Mouse (Mus musculus): Measurements from ENCODE around the gene Gm17190. TPM values are rescaled to one million over a fixed set of nuclear protein-coding genes. Genes with fewer than 3 reads are reported as not detected.

Gene Gm17190
- polyA plus RNA-seq (2012; ENCODE audit: low replicate concordance): not detected in 2 replicates

DNA sequence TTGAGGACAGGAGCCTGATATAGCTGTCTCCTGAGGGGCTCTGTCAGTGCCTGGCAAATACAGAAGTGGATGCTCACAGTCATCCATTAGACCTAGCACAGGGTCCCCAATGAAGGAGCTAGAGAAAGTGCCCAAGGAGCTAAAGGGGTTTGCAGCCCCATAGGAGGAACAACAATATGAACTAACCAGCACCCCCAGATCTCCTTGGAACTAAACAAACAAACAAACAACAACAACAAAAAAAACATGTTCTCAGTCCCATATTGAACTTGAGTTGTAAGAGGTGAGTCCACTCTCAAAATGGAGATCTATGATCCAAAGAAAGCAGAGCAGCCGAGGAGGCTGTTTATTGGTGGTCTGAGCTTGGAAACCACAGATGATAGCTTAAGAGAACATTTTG lies at the start of gene Gm17190:
TSS of gene Gm17190 (plus strand) at position 301 of the 400 bp plus-strand sequence.

DNA sequence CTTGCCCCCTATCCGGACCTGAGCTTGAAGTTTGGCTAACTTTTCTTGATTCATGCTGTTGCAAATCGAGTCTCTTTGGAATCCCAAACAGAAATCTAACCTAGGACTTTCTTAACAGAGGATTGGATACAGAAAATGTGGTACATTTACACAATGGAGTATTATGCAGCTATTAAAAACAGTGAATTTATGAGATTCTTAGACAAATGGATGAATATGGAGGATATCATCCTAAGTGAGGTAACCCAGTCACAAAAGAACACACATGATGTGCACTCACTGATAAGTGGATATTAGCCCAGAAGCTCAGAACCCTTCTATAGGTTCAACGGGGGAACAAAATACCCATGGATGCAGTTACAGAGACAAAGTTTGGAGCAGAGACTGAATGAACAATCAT lies 578 bp upstream of the Gm17190 start, which contains the start of gene Gm20075:
TSS of gene Gm20075 (minus strand) at position 101 of the 400 bp plus-strand sequence.

DNA sequence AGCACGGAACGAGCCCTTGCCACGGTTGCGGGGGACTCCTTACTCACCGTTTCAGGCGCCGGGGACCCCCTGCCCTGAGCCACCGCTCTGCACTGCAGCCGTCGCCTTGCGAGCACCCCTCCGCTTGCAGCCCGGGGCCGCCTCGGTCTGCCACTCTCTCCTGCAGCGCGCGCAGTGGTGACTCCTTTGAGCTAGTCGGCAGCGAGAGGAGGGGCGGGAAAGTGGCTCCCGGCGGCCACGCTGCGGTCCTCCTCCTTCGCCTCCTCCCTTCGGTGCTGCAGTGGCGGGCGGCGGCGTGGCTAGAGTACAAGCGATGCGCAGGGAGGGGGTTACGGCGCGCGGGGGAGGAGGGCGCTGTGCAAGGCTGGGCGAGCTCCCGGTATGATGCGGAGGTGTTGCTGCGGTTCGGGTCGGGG lies 50.6 kb downstream of the Gm17190 start, which contains the start of gene Sv2c:
TSS of gene Sv2c (minus strand) at position 177 of the 416 bp plus-strand sequence.

Other genes with a start within 250 kb of the Gm17190 start
- 1.5 and 2.3 TPM in 2 replicates for gene Iqgap2, start 190.1 kb upstream of the Gm17190 start, polyA plus RNA-seq (2012; ENCODE audit: low replicate concordance)
- 0.26 and 1.8 TPM in 2 replicates for gene Gm20075, start 678 bp upstream of the Gm17190 start, polyA plus RNA-seq (2012; ENCODE audit: low replicate concordance)
- 0.02 TPM in 1 of 2 replicates, not detected in the other for gene Sv2c, start 50.5 kb downstream of the Gm17190 start, polyA plus RNA-seq (2012; ENCODE audit: low replicate concordance)

Measured in leukemia stem cell, adult 10-12 weeks (primary cell).